Mouse (Mus musculus) heart, embryonic 13.5 days (tissue): ENCODE measurements at regions not wholly inside any gene's neighbourhood (a gene's known extent, or its start where the extent isn't known, plus 50 kb on each side); places are given as distances from the start of the nearest gene placed in this dataset.

Source experiments
- ATAC-seq: fragments of 200-750 bp; cut with Nextera tagmentation; 2 replicates; pipeline ENCODE4 v1.8.0; 2017; ENCODE audit warnings: moderate TSS enrichment; ENCODE audit not compliant: insufficient number of reproducible peaks, low FRiP score, low TSS enrichment; ENCODE audit errors: extremely low read depth
- H3K27ac ChIP-seq: fragments of 300-500 bp; sonication (generic); replicated peaks from 2 replicates; pipeline ENCODE4 v1.5.1; 2015; ENCODE audit warnings: moderate library complexity, mild to moderate bottlenecking, inconsistent platforms
- H3K27me3 ChIP-seq: fragments of 300-500 bp; sonication (generic); replicated peaks from 2 replicates; pipeline ENCODE4 v1.6.1; 2015; ENCODE audit warnings: mild to moderate bottlenecking, inconsistent platforms
- H3K36me3 ChIP-seq: fragments of 300-500 bp; sonication (generic); 2 replicates; pipeline ENCODE4 v1.6.1; 2015; ENCODE audit warnings: mild to moderate bottlenecking, inconsistent platforms
- H3K4me1 ChIP-seq: fragments of 300-500 bp; sonication (generic); 2 replicates; pipeline ENCODE4 v1.6.1; 2015; ENCODE audit warnings: inconsistent platforms
- H3K4me2 ChIP-seq: fragments of 300-500 bp; sonication (generic); 2 replicates; pipeline ENCODE4 v1.6.1; 2015; ENCODE audit warnings: inconsistent platforms, mild to moderate bottlenecking, moderate library complexity
- H3K4me3 ChIP-seq: fragments of 300-500 bp; sonication (generic); 2 replicates; pipeline ENCODE4 v1.5.1; 2015; ENCODE audit warnings: moderate library complexity, mild to moderate bottlenecking, inconsistent platforms
- H3K9ac ChIP-seq: fragments of 300-500 bp; sonication (generic); 2 replicates; pipeline ENCODE4 v1.6.1; 2015; ENCODE audit warnings: inconsistent platforms, mild to moderate bottlenecking, moderate library complexity
- H3K9me3 ChIP-seq: fragments of 300-500 bp; sonication (generic); 2 replicates; pipeline ENCODE4 v1.6.1; 2016; ENCODE audit warnings: inconsistent platforms
- WGBS: fragments of 180-500 bp; shearing (Covaris S2); methylation state at CpG from one replicate; pipeline ENCODE4 v1.1.7; 2015; ENCODE audit warnings: mixed read lengths; 5-methylcytosine and 5-hydroxymethylcytosine counted together

- Histone ChIP-seq H3K36me3 (no peaks in the 10 kb centered on the region), H3K4me3 (no peak overlapping the region), H3K9me3 (no peaks in the 10 kb centered on the region), H3K27me3 (no peaks in the 10 kb centered on the region), H3K4me1 (no peaks in the 10 kb centered on the region), H3K4me2 (no peak overlapping the region), H3K27ac (no peak overlapping the region), H3K9ac (no peak overlapping the region)
- ATAC-seq = no peak
- WGBS = 68% methylated on average over 1 of the region's 1 CpGs
Measured at GRCm38 (mm10) chr1:120974661-120975060, 357.7 kb downstream of the Insig2 start.

DNA sequence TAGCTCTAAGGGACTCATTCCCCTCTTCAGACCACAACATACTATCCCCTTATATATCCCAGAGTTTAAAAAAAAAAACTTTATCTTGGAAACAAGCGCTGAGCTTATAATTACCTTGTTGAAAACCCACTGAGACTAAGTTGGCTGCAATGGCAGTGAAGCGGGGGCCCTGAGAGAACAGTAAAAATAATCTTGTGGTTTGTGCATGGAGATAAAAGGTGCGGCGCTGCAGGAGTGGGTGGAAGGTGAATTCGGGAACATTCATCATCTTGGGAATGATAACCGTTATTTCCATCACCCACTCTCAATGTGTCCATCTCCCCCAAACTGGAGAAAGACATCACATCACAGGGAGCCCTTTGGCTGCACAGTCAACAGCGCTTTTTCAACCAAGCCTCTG is 327.9 kb downstream of the Insig2 start:
- Histone ChIP-seq H3K4me1 (0 out of 2 replicates have a peak, but pooled peaks cover 6% of the 10 kb centered on the region), H3K27ac (no peak overlapping the region), H3K27me3 (no peaks in the 10 kb centered on the region), H3K4me2 (no peak overlapping the region), H3K4me3 (no peak overlapping the region), H3K9ac (no peak overlapping the region), H3K9me3 (peaks cover 9% of the 10 kb centered on the region), H3K36me3 (no peaks in the 10 kb centered on the region)
- WGBS = 71% methylated on average over 7 of the region's 7 CpGs
- no peak for ATAC-seq

- Histone ChIP-seq H3K9ac (no peak overlapping the region), H3K36me3 (no peaks in the 10 kb centered on the region), H3K27ac (no peak overlapping the region), H3K4me2 (no peak overlapping the region), H3K4me3 (no peak overlapping the region), H3K4me1 (0 out of 2 replicates have a peak, but pooled peaks cover 6% of the 10 kb centered on the region), H3K27me3 (no peaks in the 10 kb centered on the region), H3K9me3 (peaks cover 9% of the 10 kb centered on the region)
- no peak for ATAC-seq
- 19% methylated on average over 3 of the region's 3 CpGs for WGBS
Measured at GRCm38 (mm10) chr1:121005198-121005597, 327.2 kb downstream of the Insig2 start.

GRCm38 (mm10) chr1:121012126-121012525 is 320.3 kb downstream of the Insig2 start:
- Histone ChIP-seq H3K9me3 (peaks cover 9% of the 10 kb centered on the region), H3K4me3 (no peak overlapping the region), H3K36me3 (no peaks in the 10 kb centered on the region), H3K4me1 (peaks cover 6% of the 10 kb centered on the region; the same call in 1 of the 2 replicates), H3K27me3 (no peaks in the 10 kb centered on the region), H3K9ac (no peak overlapping the region), H3K27ac (no peak overlapping the region), H3K4me2 (no peak overlapping the region)
- no peak for ATAC-seq

- Histone ChIP-seq H3K9me3 (peaks cover 2% of the 10 kb centered on the region), H3K27ac (no peak overlapping the region), H3K4me3 (no peak overlapping the region), H3K36me3 (no peaks in the 10 kb centered on the region), H3K4me2 (no peak overlapping the region; the same call in 1 of the 2 replicates), H3K27me3 (no peaks in the 10 kb centered on the region), H3K9ac (no peak overlapping the region), H3K4me1 (peaks cover 6% of the 10 kb centered on the region; the same call in 1 of the 2 replicates)
- 46% methylated on average over 12 of the region's 12 CpGs for WGBS
- no peak for ATAC-seq
Measured at GRCm38 (mm10) chr1:121013839-121014503, 318.4 kb downstream of the Insig2 start.

DNA sequence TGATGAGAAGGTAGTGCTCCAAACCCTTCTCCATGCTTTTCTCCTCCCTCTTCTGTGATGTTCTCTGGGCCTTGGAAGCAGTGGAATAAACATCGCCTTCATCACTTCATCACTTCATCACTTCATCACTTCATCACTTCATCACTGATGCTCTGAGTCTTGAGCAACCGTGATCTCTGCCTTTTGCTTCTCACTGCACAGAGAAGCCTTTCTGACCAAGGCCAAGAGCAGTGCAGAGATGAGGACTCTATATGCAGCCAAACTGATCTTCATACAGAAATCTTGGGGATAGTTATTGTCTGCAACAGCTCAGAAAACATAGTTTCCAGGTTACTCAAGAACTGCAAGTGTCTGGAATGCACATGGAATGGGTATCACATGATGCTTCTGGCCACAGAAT is 303.0 kb downstream of the Insig2 start:
- 60% methylated on average over 2 of the region's 2 CpGs for WGBS

DNA sequence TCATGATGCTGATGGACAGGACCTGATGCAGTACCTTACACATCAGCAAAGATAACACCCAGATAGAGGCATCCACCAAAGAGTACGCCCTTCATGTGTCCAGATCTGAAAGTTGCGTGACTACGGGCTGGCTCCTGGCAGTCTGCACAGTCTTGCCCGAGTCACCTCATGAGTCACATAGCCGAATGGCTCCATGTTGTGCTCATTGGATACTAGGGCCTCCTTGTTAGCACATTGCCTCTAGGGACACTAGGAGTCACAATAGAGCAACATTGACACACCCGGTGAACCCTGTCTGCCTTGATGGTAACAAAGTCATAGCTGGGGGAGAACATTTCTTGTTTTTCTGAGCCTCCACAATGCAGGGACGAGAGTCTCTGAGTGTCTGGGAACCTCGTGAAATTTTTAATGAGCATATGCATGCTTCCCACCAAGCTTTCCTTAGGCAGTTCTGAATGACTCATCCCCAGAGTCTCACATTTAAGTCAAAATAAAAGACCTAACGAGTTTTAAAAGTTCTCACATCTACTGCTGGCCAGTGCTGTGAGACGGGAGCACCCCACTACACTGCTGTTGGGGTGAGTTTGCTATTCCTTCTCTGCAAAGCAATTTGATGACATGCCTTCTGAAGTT is 297.5 kb downstream of the Insig2 start:
- Histone ChIP-seq H3K9me3 (0 out of 2 replicates have a peak, but pooled peaks cover 4% of the 10 kb centered on the region), H3K9ac (no peak overlapping the region), H3K4me2 (no peak overlapping the region), H3K4me3 (no peak overlapping the region), H3K27me3 (no peaks in the 10 kb centered on the region), H3K36me3 (no peaks in the 10 kb centered on the region), H3K4me1 (no peaks in the 10 kb centered on the region), H3K27ac (no peak overlapping the region)
- WGBS = 81% methylated on average over 10 of the region's 10 CpGs
- ATAC-seq = no peak

More for the DNA sequence above, 303.0 kb downstream of the Insig2 start:
- H3K4me1 ChIP-seq = no peaks in the 10 kb centered on the region
- H3K4me2 ChIP-seq = no peak overlapping the region
- no peak for ATAC-seq
- no peak overlapping the region for H3K27ac ChIP-seq
- H3K27me3 ChIP-seq = no peaks in the 10 kb centered on the region
- H3K9ac ChIP-seq = no peak overlapping the region
- H3K9me3 ChIP-seq = 0 out of 2 replicates have a peak, but pooled peaks cover 6% of the 10 kb centered on the region
- no peak overlapping the region for H3K4me3 ChIP-seq
- no peaks in the 10 kb centered on the region for H3K36me3 ChIP-seq

DNA sequence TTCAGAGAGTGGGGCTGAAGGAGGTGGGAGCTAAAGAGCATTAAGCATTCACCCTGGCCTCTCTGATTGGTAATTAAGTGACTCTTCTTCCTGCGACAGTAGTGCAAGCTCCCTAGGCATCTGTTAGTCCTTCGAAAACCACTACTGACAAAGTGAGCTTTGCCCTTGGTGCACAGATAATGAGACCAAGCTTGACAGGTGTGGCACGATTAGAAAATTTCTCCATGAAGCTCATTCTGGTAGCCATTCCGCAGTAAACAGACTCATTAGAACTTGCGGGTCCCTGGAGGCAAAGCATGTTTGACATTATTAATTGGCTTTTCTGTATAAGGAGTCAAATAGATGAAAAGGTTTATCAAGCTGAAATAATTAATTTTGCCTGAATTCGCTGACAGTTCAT is 285.8 kb downstream of the Insig2 start:
- WGBS = 58% methylated on average over 6 of the region's 6 CpGs

DNA sequence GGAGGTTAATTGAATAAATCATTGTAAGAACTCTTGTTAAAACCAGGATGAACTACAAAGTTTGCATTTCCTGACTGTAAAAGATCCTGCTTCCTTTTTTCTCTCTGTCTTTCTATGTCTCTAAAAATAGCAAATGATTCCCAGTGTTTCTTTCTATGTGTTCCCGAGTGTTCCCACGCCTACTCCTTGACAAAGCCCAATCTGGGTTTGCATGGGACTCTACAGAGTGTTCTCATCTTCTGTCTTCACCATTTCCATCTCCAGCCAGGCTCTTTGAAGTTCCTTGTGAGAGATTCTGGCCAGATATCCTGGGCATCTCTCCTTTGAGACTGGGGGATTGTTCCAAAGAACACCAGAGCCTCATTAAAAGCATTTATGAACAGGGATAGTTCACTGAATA is 285.0 kb downstream of the Insig2 start:
- Histone ChIP-seq H3K4me1 (0 out of 2 replicates have a peak, but pooled peaks cover 6% of the 10 kb centered on the region), H3K4me3 (no peak overlapping the region), H3K27me3 (peaks cover 12% of the 10 kb centered on the region; the same call in 1 of the 2 replicates), H3K36me3 (no peaks in the 10 kb centered on the region), H3K27ac (no peak overlapping the region), H3K4me2 (no peak overlapping the region), H3K9ac (no peak overlapping the region), H3K9me3 (no peaks in the 10 kb centered on the region)
- WGBS = 11% methylated on average over 2 of the region's 2 CpGs
- no peak for ATAC-seq

More for the DNA sequence above, 285.8 kb downstream of the Insig2 start:
- no peaks in the 10 kb centered on the region for H3K36me3 ChIP-seq
- no peak overlapping the region for H3K4me3 ChIP-seq
- H3K27ac ChIP-seq = no peak overlapping the region
- no peak overlapping the region for H3K4me2 ChIP-seq
- ATAC-seq = no peak
- no peaks in the 10 kb centered on the region for H3K9me3 ChIP-seq
- H3K27me3 ChIP-seq = peaks cover 12% of the 10 kb centered on the region; the same call in 1 of the 2 replicates
- H3K9ac ChIP-seq = no peak overlapping the region
- H3K4me1 ChIP-seq = 0 out of 2 replicates have a peak, but pooled peaks cover 6% of the 10 kb centered on the region

- no peak overlapping the region for H3K9ac ChIP-seq
- WGBS = 73% methylated on average over 4 of the region's 4 CpGs
- H3K9me3 ChIP-seq = no peaks in the 10 kb centered on the region
- no peak overlapping the region for H3K4me3 ChIP-seq
- H3K4me1 ChIP-seq = 0 out of 2 replicates have a peak, but pooled peaks cover 6% of the 10 kb centered on the region
- H3K27ac ChIP-seq = no peak overlapping the region
- no peaks in the 10 kb centered on the region for H3K36me3 ChIP-seq
- peaks cover 12% of the 10 kb centered on the region; the same call in 1 of the 2 replicates for H3K27me3 ChIP-seq
- ATAC-seq = no peak
- H3K4me2 ChIP-seq = no peak overlapping the region
Measured at GRCm38 (mm10) chr1:121049684-121050083, 282.7 kb downstream of the Insig2 start.

GRCm38 (mm10) chr1:121050695-121051495 is 281.5 kb downstream of the Insig2 start:
- peaks cover 12% of the 10 kb centered on the region; the same call in 1 of the 2 replicates for H3K27me3 ChIP-seq
- no peak for ATAC-seq
- no peak overlapping the region for H3K4me2 ChIP-seq
- H3K9ac ChIP-seq = no peak overlapping the region
- no peaks in the 10 kb centered on the region for H3K9me3 ChIP-seq
- 0 out of 2 replicates have a peak, but pooled peaks cover 6% of the 10 kb centered on the region for H3K4me1 ChIP-seq
- H3K4me3 ChIP-seq = no peak overlapping the region
- no peaks in the 10 kb centered on the region for H3K36me3 ChIP-seq
- no peak overlapping the region for H3K27ac ChIP-seq
- WGBS = 40% methylated on average over 10 of the region's 12 CpGs
